Mouse (Mus musculus): ENCODE measurements around the gene Gm20388.
"Not testable (repeated sequence)": the region's sequence is repeated elsewhere in the genome, so short reads cannot be mapped to it uniquely, and the experiment has no call there.

The Gm20388 gene

DNA sequence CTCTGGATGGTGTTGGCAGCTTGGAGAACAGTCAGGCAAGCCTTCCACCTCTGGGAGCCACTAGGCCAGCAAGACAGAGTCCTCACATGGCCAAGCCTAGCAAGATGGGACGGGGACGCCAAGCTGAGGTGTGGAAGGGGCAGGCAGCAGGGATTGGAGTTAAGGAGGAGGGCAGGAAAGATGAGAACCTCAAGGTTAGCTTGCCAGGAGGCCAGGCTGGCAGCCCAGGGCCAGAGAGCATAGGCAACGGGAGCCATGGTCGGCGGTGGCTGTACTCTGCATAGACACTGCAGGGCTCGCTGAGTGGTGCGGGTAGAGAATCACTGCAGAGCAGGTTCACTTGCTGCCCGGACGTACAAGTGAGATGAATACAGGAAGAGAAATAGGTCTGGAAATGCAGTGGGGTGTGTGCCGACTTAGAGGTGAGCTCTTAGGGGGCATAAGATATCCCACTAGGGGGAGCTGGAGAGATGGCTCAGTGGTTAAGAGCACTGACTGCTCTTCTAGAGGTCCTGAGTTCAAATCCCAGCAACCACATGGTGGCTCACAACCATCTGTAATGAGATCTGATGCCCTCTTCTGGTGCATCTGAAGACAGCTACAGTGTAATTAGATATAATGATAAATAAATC, 731.5 kb downstream of the Gm20388 start:
- DNase-seq (ENCODE audit: low spot score) = no peak

DNA sequence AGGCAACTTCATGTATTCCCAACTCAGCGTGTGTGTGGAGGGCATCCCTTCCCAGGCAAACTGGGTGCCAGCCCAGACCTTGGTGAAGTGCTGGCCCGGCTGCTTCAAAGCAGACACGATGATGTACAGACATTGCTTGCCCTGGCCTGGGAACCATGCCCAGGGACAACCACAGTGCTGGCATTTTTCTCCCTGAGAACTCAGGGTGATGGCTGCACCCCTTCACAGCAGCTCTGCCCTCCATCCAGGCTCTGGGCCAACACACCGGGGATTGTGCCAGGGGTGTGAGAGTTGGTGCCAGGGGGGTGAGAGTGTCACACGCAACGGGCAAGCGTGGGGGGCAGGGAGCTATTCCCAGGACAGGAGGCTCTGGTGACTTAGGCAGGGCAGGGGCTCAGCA, 734.0 kb downstream of the Gm20388 start:
- DNase-seq (ENCODE audit: low spot score) = no peak

- DNase-seq (ENCODE audit: low spot score) = no peak
Observed at GRCm38 (mm10) chr8:120647532-120647931, 736.9 kb downstream of the Gm20388 start, which contains the start of gene 1190005I06Rik. 1190005I06Rik (minus strand) TSS chr8:120647632.

- no peak for DNase-seq (ENCODE audit: low spot score)
Observed at GRCm38 (mm10) chr8:120656322-120657052, 745.8 kb downstream of the Gm20388 start.

- no peak for DNase-seq (ENCODE audit: low spot score)
Observed at GRCm38 (mm10) chr8:120657415-120657814, 746.8 kb downstream of the Gm20388 start.

GRCm38 (mm10) chr8:120664566-120664965, 753.9 kb downstream of the Gm20388 start:
- no peak for DNase-seq (ENCODE audit: low spot score)

DNA sequence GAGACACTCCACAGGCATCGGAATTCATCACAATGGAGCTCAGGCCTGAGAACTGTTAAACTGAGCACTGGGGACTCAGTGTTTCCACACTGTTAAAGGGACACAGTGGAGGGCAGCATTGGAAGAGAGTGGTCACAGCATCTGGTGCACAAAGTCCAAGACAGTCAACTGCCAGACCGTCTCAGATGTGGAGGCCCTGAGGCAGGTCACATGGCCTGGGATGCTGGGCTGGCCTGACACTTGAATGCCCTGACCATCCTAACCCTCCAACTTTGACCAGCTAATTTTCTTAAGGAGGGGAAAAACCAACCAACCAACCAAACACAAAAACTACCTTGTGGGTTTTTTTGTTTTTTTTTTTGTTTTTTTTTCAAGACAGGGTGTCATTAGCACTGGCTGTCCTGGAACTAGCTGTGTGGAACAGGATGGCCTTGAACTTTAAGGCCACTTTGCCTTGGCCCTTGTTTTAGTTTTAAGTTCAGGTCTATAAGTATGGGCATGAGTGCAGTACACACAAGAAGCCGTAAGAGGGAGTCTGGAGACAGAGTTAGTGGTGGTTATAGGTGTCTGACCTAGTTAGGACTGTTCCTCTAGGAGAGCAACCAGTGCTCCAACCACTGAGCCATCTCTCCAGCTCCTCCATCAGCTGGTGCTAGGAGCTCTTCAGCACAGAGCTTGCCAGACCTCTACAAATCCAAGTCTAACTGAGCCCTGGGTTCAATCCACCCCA, 755.2 kb downstream of the Gm20388 start:
- no peak for DNase-seq (ENCODE audit: low spot score)

DNA sequence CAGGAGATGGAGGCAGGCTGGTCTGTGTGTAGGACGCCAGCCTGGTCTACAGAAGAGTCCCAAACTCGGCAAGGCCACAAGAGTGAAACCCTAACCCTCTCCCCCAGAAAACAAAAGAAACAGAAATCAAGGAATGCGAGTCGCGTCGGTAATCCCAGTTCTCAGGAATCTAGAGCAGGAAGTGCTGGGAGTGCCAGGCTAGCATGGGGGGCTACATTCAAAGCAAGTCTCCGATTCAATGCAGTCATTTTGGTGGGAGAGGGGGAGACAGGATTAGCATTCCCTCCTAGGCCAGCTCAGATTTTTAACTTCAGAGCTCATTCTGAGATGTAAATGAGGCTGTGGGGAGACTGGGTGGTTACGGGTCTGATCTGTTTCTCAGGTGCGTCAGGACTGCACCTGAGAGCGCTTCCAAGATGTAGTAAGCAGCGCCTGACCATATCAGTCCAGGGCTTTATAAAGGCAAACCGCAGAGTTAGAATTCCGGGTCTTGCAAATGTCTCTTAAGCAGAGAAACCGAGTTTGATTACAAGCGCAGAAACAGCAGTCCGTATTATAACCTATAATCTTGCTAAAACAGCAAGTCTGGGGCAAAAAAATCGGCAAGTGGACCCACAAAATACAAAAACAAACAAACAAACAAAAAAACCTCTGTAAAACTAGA, 756.3 kb downstream of the Gm20388 start:
- no peak for DNase-seq (ENCODE audit: low spot score)

- DNase-seq (ENCODE audit: low spot score) = peak; percentile 88
Observed at GRCm38 (mm10) chr8:120667561-120668373, 757.1 kb downstream of the Gm20388 start, which contains the start of the genes Gm27021 and Cox4i1. Gm27021 (minus strand) TSS chr8:120668079. Cox4i1 (plus strand) TSS chr8:120668222.

GRCm38 (mm10) chr8:120668374-120668905, 757.8 kb downstream of the Gm20388 start, which contains the start of gene Emc8:
Emc8 (minus strand) TSS chr8:120668573.
- DNase-seq (ENCODE audit: low spot score) = no peak

- DNase-seq (ENCODE audit: low spot score) = no peak
Observed at GRCm38 (mm10) chr8:120671775-120672174, 761.1 kb downstream of the Gm20388 start.

DNA sequence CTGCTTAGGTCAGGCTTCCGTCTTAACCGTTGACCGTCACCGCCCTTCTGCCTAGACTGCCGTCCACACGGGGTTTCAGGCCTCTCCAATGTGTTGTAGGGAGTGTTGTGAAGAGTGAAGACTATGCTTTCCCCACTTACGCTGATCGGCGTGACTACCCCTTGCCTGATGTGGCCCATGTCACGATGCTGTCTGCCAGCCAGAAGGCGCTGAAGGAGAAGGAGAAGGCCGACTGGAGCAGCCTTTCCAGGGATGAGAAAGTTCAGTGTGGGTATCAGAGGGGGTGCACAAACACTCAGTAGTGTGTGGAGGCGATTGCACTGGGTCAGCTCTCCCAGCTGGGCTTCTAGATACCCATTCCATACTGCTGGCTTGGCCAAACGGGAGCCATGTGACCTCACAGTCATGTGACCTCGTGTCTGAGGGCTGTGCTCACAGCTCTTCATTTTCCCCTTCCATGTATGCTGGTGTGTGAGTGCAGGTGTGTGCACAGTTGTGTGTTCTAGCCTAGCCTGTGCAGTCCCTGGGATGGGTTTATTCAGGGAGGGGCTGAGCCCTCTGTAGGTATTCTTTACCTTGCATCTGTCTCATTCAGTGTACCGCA, 762.1 kb downstream of the Gm20388 start:
- DNase-seq (ENCODE audit: low spot score) = no peak

DNA sequence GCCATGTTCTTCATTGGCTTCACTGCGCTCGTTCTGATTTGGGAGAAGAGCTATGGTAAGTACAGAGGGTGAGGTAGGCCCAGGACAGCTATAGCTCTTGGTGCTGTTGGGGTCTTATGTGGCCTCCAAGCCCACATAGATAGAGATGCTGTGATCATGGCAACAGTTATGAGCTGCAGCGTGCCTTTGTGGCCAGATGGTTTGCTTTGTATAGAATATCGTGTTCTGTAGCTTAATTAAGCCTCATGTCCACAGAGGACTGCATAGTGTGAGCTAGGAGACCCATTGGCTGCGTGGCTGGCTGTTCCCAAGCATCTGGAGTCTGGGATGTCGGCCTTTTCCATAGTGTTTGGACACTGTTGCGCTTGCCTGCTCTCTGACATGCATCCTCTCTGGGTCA, 762.7 kb downstream of the Gm20388 start:
- DNase-seq (ENCODE audit: low spot score) = no peak

DNA sequence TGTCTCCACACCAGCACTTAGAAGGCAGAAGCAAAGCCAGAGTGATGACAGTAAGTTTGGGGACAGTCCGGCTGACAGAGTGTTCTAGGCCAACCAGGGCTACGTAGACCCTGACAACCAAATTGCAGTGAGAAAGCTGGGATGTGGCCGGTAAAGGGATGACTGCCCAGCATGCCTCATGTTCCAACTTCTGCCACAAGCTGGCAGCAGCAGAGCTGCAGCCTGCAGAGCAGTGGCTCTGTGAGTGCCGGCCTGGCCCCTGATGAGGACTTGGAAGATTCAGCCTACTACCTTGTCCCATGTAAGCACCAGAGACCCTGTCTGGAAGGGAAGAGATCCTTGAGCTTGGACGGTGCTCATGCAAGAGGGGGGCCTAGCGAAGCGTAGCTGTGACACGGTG, 765.1 kb downstream of the Gm20388 start:
- no peak for DNase-seq (ENCODE audit: low spot score)

- DNase-seq (ENCODE audit: low spot score) = peak; percentile 87
Observed at GRCm38 (mm10) chr8:120678447-120678846, 767.8 kb downstream of the Gm20388 start.

DNA sequence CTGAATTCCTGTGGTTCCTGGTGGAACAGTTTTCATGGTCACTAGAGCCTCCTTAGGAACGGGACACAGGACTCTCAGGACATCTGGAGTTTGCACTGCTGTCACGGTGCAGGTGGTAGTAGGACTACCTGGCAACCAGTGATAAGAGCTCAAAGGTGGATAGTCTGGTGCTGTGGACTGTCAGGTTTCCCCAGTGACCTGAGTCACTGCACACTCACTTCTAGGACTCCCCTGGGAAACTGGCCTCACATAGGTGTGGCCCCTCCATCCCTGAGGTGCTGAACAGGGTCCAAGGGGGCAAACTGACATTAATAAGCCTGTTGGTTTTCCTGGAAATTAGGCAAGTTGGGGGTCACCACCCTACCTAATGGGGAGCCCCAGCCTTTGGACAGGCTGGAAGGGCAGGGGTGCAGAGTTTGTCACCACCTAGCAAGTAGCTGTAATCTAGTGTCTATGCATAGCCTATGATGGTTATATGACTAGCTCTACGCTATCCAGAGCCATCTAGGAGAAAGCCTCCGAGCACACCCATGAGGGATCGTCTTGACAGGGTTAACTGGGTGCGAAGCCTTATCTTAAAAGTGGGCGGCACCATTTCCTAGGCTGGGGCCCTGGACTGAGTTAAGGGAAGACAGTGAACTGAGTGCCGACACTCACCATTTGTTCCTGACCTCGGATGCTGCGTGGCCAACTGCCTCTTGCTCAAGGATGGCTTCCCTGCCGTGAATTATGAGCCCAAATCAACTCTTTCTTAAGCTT, 769.2 kb downstream of the Gm20388 start:
- no peak for DNase-seq (ENCODE audit: low spot score)

DNA sequence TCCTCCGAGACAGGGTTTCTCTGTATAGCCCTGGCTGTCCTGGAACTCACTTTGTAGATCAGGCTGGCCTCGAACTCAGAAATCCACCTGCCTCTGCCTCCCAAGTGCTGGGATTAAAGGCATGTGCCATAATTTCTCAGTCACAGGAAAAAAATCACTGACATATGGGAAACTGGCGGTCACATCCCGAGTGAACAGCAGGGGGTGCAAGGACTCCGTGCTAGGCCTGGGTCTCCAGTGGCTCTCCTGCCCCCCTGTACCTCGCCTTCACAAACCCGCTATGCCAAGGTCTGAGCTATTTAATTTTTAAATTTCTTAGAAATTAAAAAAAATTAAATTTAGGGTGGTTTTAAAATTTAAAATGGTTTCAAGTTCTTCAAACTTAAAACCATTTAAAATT, 769.8 kb downstream of the Gm20388 start:
- DNase-seq (ENCODE audit: low spot score) = not testable (repeated sequence)

DNA sequence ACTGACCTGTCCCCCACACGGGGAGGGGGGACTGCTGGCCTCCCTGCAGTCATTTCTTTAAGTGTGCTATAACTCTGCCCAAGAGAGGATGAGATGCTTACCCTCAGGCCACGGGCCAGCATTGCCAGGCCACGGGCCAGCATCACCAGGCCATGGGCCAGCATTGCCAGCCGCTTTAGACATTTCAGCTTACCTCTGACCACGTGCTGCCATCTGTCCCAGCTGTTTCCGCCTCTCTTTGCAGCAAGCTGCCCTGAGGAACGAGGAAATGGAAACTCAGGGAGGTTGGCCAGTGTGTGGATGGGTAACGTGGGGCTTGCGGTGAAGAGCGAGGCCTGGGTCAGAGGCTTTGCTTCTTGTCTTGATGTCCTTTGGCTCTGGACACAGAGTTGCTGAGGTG, 770.5 kb downstream of the Gm20388 start:
- no peak for DNase-seq (ENCODE audit: low spot score)

DNA sequence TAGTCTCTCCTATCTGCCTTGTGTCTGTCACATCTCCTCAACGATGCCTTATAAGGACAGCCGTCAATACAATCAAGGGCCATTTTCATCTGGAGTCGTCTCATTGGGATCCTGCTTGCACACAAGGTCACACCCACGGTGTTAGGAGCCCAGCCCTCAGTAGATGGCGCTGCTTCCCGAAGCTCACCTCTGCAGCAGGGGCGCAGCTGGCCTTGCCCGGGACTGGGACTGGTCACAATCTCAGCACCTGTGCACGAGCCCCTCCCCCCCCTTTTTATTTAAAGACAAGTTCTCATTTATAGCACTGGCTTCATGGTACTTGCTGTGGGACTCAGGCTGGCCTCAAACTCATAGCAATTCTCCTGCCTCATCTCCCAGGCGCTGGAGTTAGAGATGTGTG, 773.0 kb downstream of the Gm20388 start:
- peak; percentile 71 for DNase-seq (ENCODE audit: low spot score)

GRCm38 (mm10) chr8:120684082-120684481, 773.4 kb downstream of the Gm20388 start:
- DNase-seq (ENCODE audit: low spot score) = no peak

Data from urinary bladder, postnatal 25 days (tissue).